Mouse (Mus musculus): ENCODE measurements around the gene Sidt2. TPM values are rescaled to one million over a fixed set of nuclear protein-coding genes. Genes with fewer than 3 reads are reported as not detected.

Sidt2 gene
- polyA plus RNA-seq, 1 experiment, result 698 TPM

GRCm38 (mm10) chr9:45946872-45947183 lies 8.2 kb downstream of the Sidt2 start:
- DNase-seq (ENCODE audit: low read depth), result no peak

GRCm38 (mm10) chr9:45946182-45946871 lies 8.7 kb downstream of the Sidt2 start:
- DNase-seq (ENCODE audit: low read depth), result no peak

- DNase-seq (ENCODE audit: low read depth), result no peak
These were observed 9.3 kb downstream of the Sidt2 start for GRCm38 (mm10) chr9:45945721-45946120.

- no peak for DNase-seq (ENCODE audit: low read depth)
These were observed 10.3 kb downstream of the Sidt2 start for GRCm38 (mm10) chr9:45944506-45945400.

DNA sequence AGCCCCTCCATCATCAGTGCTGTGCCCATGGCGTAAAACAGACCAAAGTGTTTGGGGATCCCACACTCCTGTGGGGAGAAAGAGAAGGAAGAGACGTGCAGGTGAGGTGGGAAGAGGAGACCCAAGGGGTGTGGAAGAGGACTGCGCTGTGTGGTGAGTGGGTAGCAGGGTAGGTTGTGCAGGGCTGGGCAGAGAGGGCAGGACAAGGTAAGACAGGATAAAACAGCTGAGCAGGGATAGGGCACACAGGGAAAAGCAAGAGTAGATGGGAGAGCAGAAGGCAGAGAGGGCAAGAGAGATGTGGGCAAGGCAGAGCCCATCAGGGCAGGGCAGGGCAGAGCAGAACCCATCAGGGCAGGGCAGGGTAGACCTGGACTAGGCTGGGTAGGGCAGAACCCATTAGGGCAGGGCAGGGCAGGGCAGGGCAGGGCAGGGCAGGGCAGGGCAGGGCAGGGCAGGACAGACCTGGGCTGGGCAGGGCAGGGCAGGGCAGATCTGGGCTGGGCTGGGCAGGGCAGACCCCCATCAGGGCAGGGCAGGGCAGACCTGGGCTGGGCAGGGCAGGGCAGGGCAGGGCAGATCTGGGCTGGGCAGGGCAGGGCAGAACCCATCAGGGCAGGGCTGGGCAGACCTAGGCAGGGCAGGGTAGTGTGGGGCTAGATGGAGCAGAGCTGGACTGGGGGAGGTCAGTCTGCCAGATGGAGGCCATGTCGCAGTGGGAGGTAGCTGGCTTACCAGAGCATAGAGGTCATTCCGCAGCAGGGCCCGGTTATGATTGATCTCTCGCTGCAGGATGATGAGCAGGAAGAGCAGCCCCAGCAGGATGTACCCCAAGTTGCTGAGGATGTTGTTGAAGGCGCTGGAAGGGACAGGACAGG lies 11.2 kb downstream of the Sidt2 start:
- no peak for DNase-seq (ENCODE audit: low read depth)

DNA sequence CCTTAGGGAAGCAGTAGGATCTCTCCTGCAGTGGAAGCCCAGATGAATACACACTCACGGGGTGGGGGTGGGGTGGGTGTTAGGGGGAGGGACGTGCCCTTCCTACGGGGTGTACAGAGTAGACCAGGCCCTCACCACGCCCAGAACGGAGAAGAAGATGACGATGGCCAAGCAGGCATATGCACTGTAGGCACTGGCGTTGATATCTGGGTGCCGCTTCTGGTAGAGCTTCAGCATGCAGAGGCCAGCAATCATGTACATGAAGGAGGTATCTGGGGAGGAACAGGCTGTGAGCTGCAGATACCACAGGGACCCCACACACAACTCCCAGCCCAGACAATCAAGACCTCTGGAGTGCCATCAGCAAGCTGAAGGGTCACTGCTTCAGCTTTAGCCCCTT lies 12.1 kb downstream of the Sidt2 start:
- no peak for DNase-seq (ENCODE audit: low read depth)

DNA sequence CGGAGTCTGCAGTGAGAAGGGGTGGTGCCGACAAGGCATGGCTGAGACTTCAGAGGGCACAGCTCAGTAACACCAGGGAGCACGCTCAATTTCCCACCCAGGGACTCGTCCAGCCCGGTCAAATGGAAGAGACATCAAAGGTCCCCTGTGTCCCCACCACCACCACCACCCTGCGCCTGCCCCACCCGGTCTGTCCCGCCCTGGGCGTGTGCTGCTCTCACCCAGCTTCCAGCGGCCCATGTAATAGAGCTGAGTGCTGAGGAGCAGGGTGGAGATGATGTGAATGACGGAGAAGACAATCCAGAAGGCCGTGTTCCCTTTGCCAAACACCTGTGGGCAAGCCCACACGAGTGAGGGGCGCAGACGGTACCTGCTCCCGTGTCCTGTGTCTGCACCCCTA lies 12.6 kb downstream of the Sidt2 start:
- DNase-seq (ENCODE audit: low read depth), result no peak

DNA sequence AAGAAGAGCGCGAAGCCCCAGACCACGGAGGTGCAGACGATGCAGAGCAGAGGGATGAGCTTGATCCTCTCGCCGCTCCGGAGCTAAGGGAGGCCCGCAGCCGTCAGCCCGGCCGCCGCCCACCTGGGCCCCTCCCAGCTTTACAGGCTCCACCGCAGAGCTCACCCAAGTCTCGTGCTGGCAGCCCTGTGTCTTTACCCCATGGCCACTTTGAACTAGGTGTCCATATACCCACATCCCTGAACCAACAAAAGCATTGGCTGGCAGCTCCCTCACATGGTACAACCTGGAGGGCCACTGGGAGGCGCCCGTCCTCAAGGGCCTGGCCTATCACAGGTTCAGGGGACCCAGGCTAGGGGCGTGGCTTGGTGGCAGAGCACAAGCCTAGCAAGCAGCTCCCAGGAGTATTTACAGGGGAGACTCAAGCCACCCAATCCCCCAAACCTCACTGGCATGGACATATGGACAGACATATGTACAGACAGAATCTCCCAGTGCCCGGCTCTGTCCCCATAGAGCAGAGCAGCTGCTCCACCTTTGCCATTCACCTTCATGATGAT lies 13.6 kb downstream of the Sidt2 start:
- no peak for DNase-seq (ENCODE audit: low read depth)

DNA sequence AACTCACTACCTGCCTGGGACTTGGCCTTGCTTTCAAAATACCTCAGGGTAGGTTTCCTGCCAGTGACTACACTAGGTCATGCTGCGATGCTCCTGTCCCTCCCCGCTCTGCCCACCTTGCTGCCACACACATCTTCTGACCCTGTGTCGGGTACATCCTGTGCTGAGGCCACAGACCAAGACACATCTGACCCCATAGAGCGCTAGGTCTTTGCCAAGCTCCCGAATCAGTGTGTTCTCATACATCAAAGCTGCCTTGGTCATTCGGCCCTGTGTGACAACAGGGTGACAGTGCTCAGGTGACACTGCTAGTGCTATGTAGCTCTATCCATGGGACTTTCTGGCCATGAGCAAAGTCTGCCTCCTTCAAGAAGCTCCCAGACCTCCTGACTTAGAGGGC lies 15.3 kb downstream of the Sidt2 start:
- no peak for DNase-seq (ENCODE audit: low read depth)

- DNase-seq (ENCODE audit: low read depth), result no peak
These were observed 16.0 kb downstream of the Sidt2 start for GRCm38 (mm10) chr9:45938952-45939637.

- DNase-seq (ENCODE audit: low read depth), result no peak
These were observed 17.0 kb downstream of the Sidt2 start for GRCm38 (mm10) chr9:45938088-45938487.

GRCm38 (mm10) chr9:45936883-45937282 lies 18.2 kb downstream of the Sidt2 start:
- DNase-seq (ENCODE audit: low read depth), result no peak

DNA sequence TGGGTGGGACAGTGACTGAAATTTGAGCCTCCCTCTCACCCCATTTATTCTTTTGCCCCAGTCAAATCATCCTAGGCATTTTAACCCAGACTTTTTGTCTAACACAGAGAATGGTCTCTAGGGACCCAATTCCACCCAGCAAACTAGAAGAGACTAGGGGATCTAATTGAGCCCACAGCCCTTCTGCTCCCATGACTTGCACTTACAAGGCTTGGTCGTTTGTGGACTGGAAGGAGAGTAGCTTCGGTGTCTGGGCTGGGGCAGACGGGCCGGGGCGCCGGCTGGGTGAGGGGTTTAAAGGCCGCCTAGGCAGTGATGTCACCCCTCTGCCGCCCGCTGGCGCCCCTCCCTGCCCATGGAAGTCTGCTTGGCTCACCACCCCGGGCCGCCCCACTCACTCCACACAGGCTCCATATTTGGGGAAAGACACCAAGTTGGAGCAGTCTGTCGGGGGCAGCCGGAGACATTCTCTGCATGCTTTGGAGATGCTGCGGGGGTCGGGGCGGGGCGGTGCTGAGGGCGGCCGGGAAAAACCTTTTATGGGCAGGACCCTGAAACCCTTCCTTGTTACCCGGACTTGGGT lies 19.3 kb downstream of the Sidt2 start, which contains the start of gene Tagln:
Tagln (minus strand) TSS at position 431 of the 583 bp plus-strand sequence.
- DNase-seq (ENCODE audit: low read depth), result no peak

DNA sequence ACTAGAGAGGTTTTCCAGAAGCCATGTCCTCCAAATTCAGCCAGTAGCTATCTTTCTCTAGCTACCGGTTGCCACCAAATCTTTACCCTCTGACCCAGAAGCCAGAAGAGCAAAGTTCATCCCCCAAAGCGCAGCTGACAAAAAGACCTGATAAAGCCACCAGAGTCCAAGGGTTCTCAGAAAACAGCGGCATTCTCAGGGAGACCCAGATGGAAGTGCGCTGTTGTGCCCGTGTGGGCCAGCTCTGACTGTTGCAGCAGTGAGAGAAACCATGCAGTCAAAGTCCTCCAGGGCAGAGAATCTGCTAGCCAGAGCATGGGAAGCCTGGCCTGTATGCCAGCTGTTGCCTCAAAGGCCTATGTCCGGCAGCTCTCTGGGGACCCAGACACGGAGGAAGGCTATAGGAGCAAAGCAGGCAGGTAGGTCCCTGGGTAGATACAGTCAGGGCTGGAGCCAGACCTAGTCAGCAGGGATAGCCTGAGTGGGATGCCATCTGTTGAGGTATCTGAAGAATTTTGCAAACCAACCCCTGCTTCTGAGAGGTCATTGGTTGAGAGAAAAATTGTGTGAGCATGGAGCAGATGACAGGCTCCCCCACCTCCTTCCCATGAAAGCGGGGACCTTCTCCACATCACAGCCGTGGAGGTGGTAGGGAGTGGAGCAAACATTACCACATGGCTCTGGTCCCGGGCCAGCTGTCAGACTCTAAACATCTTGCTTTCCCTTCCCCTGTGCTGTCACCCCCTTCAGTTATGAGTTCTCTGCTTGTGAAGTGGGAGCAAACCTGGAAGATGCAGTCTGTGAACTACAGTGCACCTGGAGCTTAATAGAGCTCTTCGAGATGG lies 22.3 kb downstream of the Sidt2 start:
- DNase-seq (ENCODE audit: low read depth), result no peak

GRCm38 (mm10) chr9:45931958-45932357 lies 23.1 kb downstream of the Sidt2 start:
- DNase-seq (ENCODE audit: low read depth), result no peak

DNA sequence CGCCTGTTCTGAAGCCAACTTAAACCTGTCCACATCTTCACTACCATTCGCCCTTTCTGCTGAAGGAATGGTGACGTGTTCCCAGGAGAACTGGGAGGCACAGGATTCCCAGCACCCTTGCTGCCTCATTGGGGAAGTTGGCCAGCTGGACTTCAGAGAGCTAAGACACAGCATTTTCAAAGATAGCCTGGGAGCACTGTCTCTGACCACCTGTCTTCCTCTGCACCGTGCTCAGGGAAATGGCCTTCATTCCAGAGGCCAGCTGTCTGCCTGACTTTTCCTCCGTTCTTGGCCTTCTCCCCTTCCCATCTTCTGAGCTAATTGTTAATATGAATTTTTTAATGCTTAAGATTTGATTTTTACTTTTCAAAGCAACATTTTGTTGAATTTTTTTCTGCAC lies 25.8 kb downstream of the Sidt2 start:
- no peak for DNase-seq (ENCODE audit: low read depth)

DNA sequence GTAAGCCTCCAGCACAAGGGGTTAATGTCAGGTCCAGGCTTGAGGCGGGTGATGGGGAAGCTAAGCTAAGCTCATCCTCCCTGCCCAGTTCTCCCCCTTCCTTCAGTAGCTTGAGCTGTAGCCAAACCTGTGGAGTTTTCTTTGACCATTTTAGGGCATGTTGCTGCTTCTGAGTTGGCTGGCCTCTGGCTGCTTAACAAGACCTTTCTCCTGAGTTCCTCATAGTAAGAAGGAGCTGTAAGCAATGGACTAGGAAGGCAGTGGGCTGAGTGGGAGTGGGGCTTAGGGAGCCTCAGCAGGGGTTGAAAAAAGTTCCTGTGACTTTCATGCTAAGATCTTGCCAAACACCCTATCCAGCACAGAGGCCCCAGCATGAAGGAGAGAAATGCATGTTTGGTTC lies 35.2 kb downstream of the Sidt2 start:
- no peak for DNase-seq (ENCODE audit: low read depth)

DNA sequence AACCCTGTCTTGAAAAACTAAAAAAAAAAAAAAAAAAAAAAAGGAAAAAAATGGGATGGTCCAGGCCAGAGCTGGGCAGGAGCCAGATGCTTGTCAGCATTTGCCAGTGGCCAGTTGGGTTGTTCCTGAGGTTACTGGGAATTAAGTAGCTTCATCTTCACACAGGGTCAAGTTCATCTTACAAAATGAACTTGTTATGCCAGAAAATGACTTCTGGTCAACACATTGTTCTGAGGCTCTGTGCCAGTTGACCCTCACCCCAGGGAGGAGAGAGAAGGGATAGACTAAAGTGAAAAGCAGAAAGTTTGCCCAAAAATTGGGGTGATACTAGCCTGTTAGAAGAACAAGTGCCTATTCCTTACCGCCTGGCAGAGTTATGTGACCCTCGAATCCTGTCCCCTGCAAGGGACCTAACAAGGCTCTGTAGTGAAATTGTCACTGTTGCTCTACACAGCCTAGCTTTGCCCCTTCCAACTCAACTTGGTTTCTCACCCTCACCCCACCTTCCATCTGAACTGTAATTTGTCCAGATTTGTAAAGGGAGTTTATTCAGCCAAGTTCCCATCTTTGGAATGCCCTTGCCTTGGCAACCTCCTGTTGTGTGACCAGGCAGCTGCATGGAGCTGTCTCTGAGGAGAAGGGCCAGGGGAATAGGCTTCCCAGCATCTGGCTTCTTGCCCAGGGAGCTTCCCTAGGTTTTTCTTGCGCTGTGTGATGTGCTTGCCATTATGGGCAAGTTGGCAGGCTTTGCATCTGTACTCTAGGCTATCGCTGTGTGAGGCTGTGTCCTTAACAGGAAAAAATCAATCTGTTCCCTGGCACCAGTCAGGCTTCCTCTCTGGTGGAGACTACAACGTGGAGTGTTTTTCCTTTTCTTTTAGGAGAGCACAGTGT lies 37.8 kb downstream of the Sidt2 start:
- DNase-seq (ENCODE audit: low read depth), result no peak

GRCm38 (mm10) chr9:45915659-45916058 lies 39.4 kb downstream of the Sidt2 start:
- DNase-seq (ENCODE audit: low read depth), result no peak

All from gonadal fat pad, adult 2 months (tissue).